Mouse (Mus musculus) adrenal gland, postnatal 10 days (tissue): ENCODE measurements around the gene Gm20716. TPM values are rescaled to one million over a fixed set of nuclear protein-coding genes. Genes with fewer than 3 reads are reported as not detected.
"Not testable (repeated sequence)": the region's sequence is repeated elsewhere in the genome, so short reads cannot be mapped to it uniquely, and the experiment has no call there.

Experiments
- DNase-seq: peaks from one replicate; pipeline ENCODE4 v3.0.0; 2021; ENCODE audit warnings: mixed read lengths
- microRNA-seq: library from miRNA; unstranded; fragments of <30 nt; microRNA quantifications from one replicate; pipeline ENCODE4 v1.2.0, GENCODE M21; 2021
- total RNA-seq, 2 experiments: library from RNA; stranded (reverse); gene quantifications; 2 replicates each; pipeline ENCODE4 v1.2.3; 2021

Gene Gm20716
- total RNA-seq, 2 experiments from 2014 or later: 21.9 to 24.6 TPM

GRCm38 (mm10) chr2:168166750-168167460 lies 63.3 kb downstream of the Gm20716 start:
- DNase-seq: no peak

GRCm38 (mm10) chr2:168161978-168162377 lies 68.2 kb downstream of the Gm20716 start:
- no peak for DNase-seq

DNA sequence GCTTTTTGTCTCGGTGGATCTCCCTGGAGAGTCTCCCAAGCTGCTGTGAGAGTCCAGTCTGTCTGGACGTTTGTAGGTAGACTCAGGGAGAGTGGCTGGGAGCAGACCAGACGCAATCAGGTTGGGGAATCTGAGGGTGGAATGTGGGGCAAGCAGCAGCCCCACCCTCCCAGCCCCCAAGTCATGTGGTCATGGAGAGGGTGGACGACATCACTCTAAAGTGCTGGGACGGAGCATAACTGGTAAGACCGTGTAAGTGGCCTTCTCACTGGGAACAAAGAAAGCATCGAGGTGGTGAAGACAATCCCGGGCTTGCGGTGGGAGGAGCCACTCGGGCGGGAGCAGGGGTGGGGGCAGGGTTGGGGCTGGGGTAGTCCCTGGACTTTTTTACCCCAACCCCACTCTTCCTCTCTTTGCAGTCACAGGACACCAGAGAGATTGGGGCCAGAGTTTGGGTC lies 68.6 kb downstream of the Gm20716 start:
- DNase-seq: no peak

- no peak for DNase-seq
These were observed 69.7 kb downstream of the Gm20716 start for GRCm38 (mm10) chr2:168160370-168160930.

GRCm38 (mm10) chr2:168158911-168159711 lies 71.1 kb downstream of the Gm20716 start:
- DNase-seq: peak; percentile 34

- not testable (repeated sequence) for DNase-seq
These were observed 72.2 kb downstream of the Gm20716 start for GRCm38 (mm10) chr2:168157974-168158373.

GRCm38 (mm10) chr2:168156361-168156760 lies 73.8 kb downstream of the Gm20716 start:
- no peak for DNase-seq

GRCm38 (mm10) chr2:168155666-168156065 lies 74.5 kb downstream of the Gm20716 start:
- DNase-seq: no peak

GRCm38 (mm10) chr2:168154090-168154881 lies 75.9 kb downstream of the Gm20716 start:
- DNase-seq: peak; percentile 91

GRCm38 (mm10) chr2:168149241-168149640 lies 80.9 kb downstream of the Gm20716 start:
- DNase-seq: no peak

- DNase-seq: peak; percentile 48
These were observed 82.3 kb downstream of the Gm20716 start for GRCm38 (mm10) chr2:168147722-168148432.

DNA sequence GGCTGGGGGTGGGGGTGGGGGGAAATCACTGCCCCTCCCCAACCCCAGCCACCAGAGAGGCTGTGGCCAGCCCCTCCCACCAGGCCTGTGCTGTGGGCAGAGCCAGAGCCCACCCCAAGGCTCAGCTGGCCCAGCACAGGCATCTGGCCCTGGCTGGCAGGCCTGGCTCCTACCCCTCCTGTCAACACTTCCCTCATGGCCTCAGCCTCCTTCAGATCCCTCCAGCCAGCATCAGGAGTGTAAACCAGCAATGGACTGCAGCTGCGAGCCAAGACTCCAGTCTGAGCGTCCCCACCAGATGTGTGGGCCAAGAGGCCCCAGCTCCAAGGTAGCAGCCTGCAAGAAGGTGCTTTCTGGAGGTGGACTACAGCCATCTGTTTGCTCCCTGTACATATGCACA lies 84.7 kb downstream of the Gm20716 start:
- DNase-seq: no peak

DNA sequence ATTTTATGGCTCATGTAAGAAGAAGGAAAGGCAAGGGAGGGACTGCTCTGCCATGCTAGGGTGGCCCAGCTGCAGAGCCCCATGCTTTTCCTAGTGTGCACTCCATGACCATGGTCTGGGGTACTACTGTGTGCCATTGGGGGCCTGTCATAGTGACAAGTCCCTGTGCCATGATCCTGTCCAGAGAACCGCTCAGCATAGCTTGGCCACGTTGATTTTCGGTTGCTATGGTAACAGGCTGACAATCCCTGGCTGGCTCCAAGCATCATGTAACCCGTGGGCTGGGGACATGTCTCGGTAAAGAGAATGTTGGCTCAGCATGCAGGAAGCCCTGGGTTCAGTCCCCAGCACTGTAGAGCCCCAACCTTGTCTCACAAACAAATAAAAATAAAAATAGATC lies 86.4 kb downstream of the Gm20716 start:
- DNase-seq: no peak

GRCm38 (mm10) chr2:168137161-168137560 lies 93.0 kb downstream of the Gm20716 start:
- no peak for DNase-seq

Small RNA genes within 50 kb of the gene (microRNA-seq; reads per million reads assigned to microRNA genes)
- gene Gm24561: not detected

Other genes with a start within 250 kb of the Gm20716 start
- gene Ripor3, start 219.7 kb downstream of the Gm20716 start, total RNA-seq: 1 to 10 TPM; 3.2 to 4.6 TPM
- 1 to 10 TPM; 2.1 to 2.3 TPM for gene Pard6b, start 149.4 kb downstream of the Gm20716 start, total RNA-seq
- gene Adnp, start 23.3 kb downstream of the Gm20716 start, total RNA-seq: 10 to 100 TPM; 47.6 to 66.2 TPM
- gene Dpm1, start 227 bp upstream of the Gm20716 start, total RNA-seq: 100 to 1,000 TPM; 102 to 112 TPM
- 10 to 100 TPM; 10.1 to 15.2 TPM for gene Mocs3, start 258 bp upstream of the Gm20716 start, total RNA-seq
- under 1 TPM in 1 of 2 experiments, not detected in 1; 0.06 TPM for gene Kcng1, start 51.4 kb upstream of the Gm20716 start, total RNA-seq